Mouse (Mus musculus) stomach, embryonic 16.5 days (tissue): ENCODE data around the gene Csf3. TPM values are rescaled to one million over a fixed set of nuclear protein-coding genes. Genes with fewer than 3 reads are reported as not detected.
A peak's percentile ranks its signal among the peaks of the same experiment; 100 is the strongest.

Source experiments
- ATAC-seq: fragments of 200-750 bp; cut with Nextera tagmentation; 2 replicates; pipeline ENCODE4 v1.8.0; 2017; ENCODE audit warnings: moderate number of reproducible peaks, moderate TSS enrichment; ENCODE audit not compliant: insufficient read depth, low FRiP score
- H3K27ac ChIP-seq: fragments of 300-500 bp; sonication (generic); 2 replicates; pipeline ENCODE4 v1.5.1; 2014; ENCODE audit warnings: low read length
- H3K27me3 ChIP-seq: fragments of 300-500 bp; sonication (generic); 2 replicates; pipeline ENCODE4 v1.6.1; 2014; ENCODE audit warnings: low read length, control low read depth, mixed read lengths; ENCODE audit not compliant: control insufficient read depth, insufficient read depth
- H3K36me3 ChIP-seq: fragments of 300-500 bp; sonication (generic); 2 replicates; pipeline ENCODE4 v1.6.1; 2014; ENCODE audit warnings: low read length; ENCODE audit not compliant: control insufficient read depth, insufficient read depth
- H3K4me1 ChIP-seq: fragments of 300-500 bp; sonication (generic); 2 replicates; pipeline ENCODE4 v1.6.1; 2014; ENCODE audit warnings: low read length, control low read depth, mixed read lengths; ENCODE audit not compliant: control insufficient read depth, insufficient read depth
- H3K4me2 ChIP-seq: fragments of 300-500 bp; sonication (generic); 2 replicates; pipeline ENCODE4 v1.6.1; 2014; ENCODE audit warnings: low read depth, low read length, mixed read lengths
- H3K4me3 ChIP-seq: fragments of 300-500 bp; sonication (generic); replicated peaks from 2 replicates; pipeline ENCODE4 v1.5.1; 2014; ENCODE audit warnings: mild to moderate bottlenecking, low read length
- H3K9ac ChIP-seq: fragments of 300-500 bp; sonication (generic); 2 replicates; pipeline ENCODE4 v1.6.1; 2014; ENCODE audit warnings: low read length
- H3K9me3 ChIP-seq: fragments of 300-500 bp; sonication (generic); replicated peaks from 2 replicates; pipeline ENCODE4 v1.6.1; 2016; ENCODE audit warnings: low read length, control low read depth; ENCODE audit not compliant: control insufficient read depth
- whole genome bisulfite sequencing: fragments of 180-500 bp; shearing (Covaris S2); extraction: QIAGEN DNeasy Blood & Tissue Kit; methylation state at CpG from one replicate; pipeline ENCODE4 v1.1.7; 2014; 5-methylcytosine and 5-hydroxymethylcytosine counted together
- polyA plus RNA-seq: library from polyadenylated mRNA; unstranded; fragments of >200 nt; fragmentation: Nextera tagmentation; extraction: Ambion mirVana; gene quantifications from 2 replicates; pipeline ENCODE4 v1.2.1, GENCODE M21; 2015

The Csf3 gene
- polyA plus RNA-seq, 1 experiment from 2014 or later: not detected

DNA sequence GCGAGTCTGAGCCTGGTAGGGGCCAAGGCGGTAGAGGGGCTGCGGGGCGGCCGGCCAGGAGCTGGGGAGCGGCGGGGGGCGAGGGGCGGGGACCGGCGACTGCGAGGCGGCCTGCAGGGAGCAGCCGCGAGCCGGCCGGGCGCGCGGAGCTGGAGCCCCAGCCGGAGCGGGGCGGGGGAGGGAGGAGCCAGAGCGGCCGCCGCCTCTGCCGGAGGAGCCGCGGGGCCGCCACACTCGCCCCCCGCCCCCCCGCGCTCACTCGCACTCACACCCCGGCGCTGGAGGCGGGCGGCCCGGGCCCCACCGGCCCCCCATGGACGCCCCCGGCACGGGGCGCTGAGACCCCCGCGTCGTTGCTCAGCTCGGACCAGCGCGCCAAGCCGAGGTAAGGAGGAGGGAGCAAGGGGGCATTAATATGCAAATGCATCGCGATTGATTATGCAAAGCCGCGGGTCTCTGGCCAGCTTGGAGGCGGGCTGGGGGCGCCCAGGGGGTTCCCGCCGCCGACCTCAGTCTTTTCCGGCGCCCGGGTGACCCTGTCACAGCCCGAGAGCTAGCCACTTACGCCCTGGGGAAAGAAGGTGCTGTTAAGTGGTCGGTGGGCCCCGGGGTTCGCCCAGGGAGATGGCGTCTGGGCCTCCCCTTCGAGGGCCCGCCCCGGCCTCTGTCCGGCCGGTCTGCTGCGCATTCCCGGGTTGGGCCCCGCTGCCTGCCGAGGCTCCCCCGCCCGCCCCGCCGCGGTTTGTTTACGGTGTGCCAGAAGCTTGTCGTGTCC lies 40.7 kb downstream of the Csf3 start:
- Histone ChIP-seq H3K27ac (peak overlapping the region; percentile 96), H3K9me3 (no peaks in the 10 kb centered on the region), H3K4me1 (peaks cover 53% of the 10 kb centered on the region), H3K36me3 (no peaks in the 10 kb centered on the region), H3K27me3 (no peaks in the 10 kb centered on the region), H3K4me2 (peak overlapping the region; percentile 80), H3K9ac (peak overlapping the region; percentile 97), H3K4me3 (peak overlapping the region; percentile 89)
- WGBS: under 1% methylated on average over 72 of the region's 86 CpGs
- peak; percentile 84 for ATAC-seq

DNA sequence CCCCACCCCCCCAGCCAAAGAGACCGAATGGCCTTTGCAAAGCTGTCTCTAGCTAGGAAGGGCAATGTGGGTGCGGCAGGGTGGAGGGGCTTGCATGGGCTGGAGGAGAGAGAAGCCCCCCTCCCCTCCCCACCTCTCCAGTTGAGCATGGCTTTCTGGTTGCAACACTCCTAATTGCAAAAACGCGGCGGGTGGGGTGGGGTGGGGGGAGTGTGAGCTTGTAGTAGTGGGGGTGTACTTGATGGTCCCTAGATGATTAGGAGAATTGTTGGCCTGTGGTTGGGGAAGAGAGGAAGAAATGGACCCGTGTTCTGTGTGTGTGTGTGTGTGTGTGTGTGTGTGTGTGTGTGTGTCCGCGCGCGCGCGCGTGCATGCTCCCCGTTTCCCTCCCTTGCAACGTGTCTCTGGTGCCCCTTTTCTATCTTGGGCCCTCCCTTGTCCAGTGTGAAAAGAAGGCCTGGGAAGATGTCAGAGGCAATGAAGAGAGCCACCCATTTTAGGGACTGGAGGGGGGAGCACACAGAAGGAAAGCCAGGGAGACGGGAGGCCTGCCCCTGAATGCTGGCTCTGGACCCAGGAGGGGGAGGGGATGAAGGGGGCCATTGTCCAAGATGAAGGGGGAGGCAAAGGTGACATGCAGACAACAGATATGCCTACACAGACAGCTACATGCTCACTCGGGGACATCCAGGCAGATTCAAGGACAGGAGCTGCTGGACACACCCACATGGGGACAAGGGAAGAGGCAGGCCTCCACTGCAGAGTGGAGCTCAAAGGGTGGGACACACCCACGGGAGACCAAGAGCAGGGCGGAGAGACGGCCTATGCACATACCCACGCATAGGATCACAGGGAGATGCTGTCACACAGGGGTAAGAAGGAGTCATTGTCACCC lies 41.6 kb downstream of the Csf3 start:
- Histone ChIP-seq H3K9ac (peak overlapping the region; percentile 97), H3K27ac (peak overlapping the region; percentile 96), H3K4me2 (peak overlapping the region; percentile 80), H3K27me3 (no peaks in the 10 kb centered on the region), H3K4me1 (peaks cover 60% of the 10 kb centered on the region), H3K36me3 (no peaks in the 10 kb centered on the region), H3K9me3 (no peaks in the 10 kb centered on the region), H3K4me3 (peak overlapping the region; percentile 89)
- under 1% methylated on average over 21 of the region's 21 CpGs for WGBS
- ATAC-seq: no peak

DNA sequence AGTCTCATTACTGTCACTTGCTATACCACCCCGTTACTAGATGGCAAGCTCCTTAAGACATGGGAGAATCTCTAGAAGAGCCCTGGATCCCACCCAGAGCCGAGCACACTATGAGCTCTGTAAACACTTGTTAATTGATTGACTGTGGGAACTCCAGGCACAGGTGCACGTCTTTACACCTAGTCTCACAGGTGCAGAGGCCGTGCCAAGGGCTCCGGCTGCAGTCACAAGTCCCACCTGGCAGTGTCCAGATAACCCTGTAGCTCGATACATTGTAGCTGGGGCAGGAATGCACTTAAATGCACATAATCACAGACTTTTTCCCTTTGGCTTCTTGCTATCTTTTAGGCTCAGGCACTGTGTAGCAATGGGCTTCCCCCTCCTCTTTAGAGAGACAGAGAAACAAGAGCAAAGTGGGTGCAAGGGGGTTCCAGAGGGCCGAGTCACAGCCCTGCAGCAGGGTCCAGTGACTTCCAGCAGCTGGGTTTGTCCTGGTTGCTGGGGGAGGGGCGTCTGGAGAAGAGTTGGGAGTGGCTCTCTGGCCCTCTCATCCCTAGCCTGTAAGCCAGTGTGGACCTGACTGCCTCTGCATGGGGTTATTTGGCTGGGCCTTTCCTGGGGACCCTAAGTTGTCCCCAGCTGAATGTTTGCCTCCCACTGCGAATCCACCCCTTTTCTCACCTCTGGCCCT lies 42.7 kb downstream of the Csf3 start:
- Histone ChIP-seq H3K36me3 (no peaks in the 10 kb centered on the region), H3K4me2 (peak overlapping the region; percentile 80), H3K4me3 (peak overlapping the region; percentile 89), H3K4me1 (peaks cover 71% of the 10 kb centered on the region), H3K9ac (peak overlapping the region; percentile 97), H3K27ac (peak overlapping the region; percentile 96), H3K9me3 (no peaks in the 10 kb centered on the region), H3K27me3 (no peaks in the 10 kb centered on the region)
- peak; percentile 2; the same call in 1 of the 2 replicates for ATAC-seq
- 3% methylated on average over 9 of the region's 9 CpGs for WGBS

DNA sequence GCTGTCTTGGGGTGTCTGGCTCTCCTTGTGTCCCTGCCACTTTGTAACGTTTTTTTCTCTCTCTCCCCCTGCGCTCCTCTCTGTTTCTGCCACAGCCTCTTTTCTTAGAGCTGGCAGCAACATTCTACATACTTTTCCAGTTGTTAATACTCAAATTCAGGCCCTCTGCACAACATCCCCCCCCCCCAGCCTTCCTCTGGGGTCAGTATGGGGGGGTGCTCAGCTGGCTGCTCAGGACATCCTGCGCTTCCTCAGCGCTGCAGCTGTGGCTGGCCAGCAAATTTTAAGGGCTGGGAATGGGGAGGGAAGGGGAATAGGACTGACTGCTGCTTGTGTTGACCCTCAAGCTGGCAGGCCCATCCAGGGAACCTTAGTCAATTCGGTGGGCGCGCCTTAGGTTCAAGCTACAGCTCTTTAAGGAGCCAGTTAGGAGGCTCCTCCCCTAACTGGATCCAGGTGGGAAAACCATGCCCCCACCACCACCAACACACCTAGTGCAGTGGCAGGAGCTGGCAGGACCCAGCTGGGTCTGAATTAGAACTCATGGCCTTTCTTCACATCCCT lies 43.5 kb downstream of the Csf3 start:
- no peaks in the 10 kb centered on the region for H3K36me3 ChIP-seq
- H3K9me3 ChIP-seq: no peaks in the 10 kb centered on the region
- no peaks in the 10 kb centered on the region for H3K27me3 ChIP-seq
- peak overlapping the region; percentile 96 for H3K27ac ChIP-seq
- H3K4me1 ChIP-seq: peaks cover 79% of the 10 kb centered on the region
- H3K4me2 ChIP-seq: peak overlapping the region; percentile 80
- H3K4me3 ChIP-seq: peak overlapping the region; percentile 89
- no peak for ATAC-seq
- WGBS: 33% methylated on average over 7 of the region's 7 CpGs
- peak overlapping the region; percentile 97 for H3K9ac ChIP-seq

DNA sequence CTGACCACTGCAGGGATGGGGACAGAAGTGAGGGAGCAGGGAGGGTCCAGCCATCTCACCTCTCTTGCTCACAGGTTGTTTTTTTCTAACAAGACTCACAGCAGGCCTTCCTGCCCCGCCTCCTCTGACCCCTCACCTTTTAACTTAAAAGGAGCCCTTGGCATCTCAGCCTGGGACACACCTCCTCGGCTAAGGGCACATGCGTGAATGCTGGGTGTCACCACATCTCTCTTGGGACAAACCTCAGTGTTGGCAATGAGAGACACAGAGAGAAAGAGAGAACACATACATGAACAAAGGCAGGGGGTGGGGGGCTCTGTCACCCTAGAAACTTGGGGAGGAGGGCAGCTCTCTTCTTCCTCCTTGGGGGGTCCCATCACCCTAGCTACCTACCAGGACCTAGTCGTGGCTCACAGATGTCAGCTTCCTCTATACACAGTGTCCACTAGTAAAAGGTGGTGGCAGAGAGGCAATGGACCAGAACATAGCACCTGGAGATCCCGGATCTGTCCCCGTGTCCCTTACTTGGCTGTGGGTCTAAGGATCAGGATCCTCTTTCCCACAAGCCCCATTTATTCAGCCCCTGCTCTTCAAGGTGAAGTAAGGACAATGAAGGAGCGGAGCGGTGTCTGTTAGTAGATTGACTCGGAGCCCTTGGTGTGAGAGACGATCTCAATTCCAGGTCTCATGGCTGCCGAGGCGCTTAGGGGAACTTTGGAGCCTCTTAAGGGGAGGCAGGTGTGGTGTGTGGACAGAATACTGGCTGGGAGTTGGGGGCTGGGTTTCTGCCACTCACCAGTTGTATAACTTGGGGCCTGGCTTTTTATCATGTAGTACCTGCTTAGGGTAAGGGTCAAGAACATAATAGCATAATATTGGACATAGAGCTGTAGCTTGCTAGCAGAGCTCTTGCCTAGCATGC lies 45.1 kb downstream of the Csf3 start:
- 51% methylated on average over 12 of the region's 12 CpGs for whole genome bisulfite sequencing
- H3K4me2 ChIP-seq: peak overlapping the region; percentile 56
- H3K9me3 ChIP-seq: no peaks in the 10 kb centered on the region
- peak overlapping the region; percentile 5; the same call in 1 of the 2 replicates for H3K4me3 ChIP-seq
- H3K36me3 ChIP-seq: no peaks in the 10 kb centered on the region
- no peak for ATAC-seq
- peak overlapping the region; percentile 61 for H3K9ac ChIP-seq
- H3K4me1 ChIP-seq: peaks cover 84% of the 10 kb centered on the region
- peak overlapping the region; percentile 96 for H3K27ac ChIP-seq
- no peaks in the 10 kb centered on the region for H3K27me3 ChIP-seq

DNA sequence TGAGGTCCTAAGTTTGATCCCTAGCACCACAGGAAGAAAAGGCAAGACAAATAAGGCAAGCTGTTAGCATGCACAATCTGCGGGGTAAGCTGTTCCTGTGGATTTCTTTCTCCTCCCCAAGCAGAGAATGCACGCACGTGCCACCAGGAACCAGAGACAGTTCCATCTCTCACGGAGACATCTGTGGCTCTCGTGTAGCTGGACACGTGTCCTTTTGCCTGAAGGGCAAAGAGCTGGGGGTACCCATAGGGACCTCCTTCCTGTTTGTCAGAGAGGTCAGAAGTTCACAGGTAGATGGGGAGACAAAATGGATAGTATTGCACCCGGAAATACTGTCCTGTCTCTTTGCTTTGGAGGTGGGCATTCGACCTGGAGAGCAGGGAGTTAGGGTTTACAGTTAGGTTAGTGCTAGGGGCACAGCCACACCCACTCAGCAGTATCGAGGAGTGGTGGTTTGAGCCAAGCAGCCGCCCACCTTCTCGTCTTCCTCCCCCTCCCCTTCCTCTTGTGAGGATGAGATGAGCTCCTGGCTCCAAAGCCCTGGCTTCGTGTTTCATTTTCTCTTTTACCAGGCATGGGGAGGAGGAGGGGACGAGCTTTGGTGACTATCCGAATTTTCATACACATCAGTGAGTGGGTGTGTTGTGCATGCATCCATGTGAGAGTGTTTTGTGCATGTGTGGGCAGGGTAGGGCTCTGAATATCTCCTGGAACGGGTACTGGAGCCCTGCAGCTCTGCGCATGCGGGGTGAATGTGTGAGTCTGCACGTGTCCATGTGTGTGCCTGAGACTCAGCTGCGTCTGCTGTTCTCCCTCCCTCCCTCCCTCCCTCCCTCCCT lies 46.0 kb downstream of the Csf3 start:
- Histone ChIP-seq H3K27ac (peak overlapping the region; percentile 96), H3K36me3 (no peaks in the 10 kb centered on the region), H3K4me3 (peak overlapping the region; percentile 33), H3K9ac (peak overlapping the region; percentile 61), H3K4me2 (peak overlapping the region; percentile 56), H3K9me3 (no peaks in the 10 kb centered on the region), H3K4me1 (peaks cover 91% of the 10 kb centered on the region), H3K27me3 (no peaks in the 10 kb centered on the region)
- 4% methylated on average over 19 of the region's 19 CpGs for WGBS
- peak; percentile 53; the same call in 1 of the 2 replicates for ATAC-seq

DNA sequence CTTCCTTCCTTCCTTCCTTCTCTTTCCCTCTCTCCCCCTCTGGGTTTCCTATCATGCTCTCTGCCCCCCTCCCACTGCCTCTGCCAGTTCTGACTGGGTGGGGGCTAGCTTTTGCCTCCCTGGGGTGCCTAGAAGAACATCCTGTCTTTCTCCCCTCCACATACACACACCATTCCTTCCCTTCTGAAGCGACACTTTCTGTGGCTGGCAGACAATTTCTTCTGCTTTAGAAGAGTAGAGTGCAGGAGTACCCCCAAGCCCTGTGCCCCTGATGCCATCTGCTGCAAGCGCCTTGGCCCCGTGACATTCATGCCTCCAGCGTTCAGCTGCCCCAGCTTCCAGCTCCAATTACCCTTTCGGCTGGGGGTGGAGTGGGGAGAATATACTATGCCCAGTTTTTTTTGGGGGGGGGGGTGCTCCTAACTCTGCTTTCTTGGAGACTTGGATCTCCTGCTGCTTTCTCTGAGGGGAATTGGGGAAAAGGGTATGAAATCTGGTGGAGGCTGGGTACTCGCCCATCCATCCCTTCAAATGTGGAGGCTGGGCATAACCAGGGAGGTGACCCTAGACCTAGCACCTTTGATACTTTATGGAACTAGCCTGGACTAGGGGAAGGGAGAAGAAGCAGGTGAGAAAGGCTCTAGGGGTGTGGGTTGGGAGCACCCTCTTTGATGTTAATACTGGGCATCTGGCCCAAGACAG lies 46.9 kb downstream of the Csf3 start:
- Histone ChIP-seq H3K4me3 (peak overlapping the region; percentile 21; the same call in 1 of the 2 replicates), H3K4me2 (peak overlapping the region; percentile 56), H3K36me3 (no peaks in the 10 kb centered on the region), H3K27ac (peak overlapping the region; percentile 96), H3K4me1 (peaks cover 96% of the 10 kb centered on the region), H3K9ac (peak overlapping the region; percentile 65), H3K27me3 (no peaks in the 10 kb centered on the region), H3K9me3 (no peaks in the 10 kb centered on the region)
- WGBS: 25% methylated on average over 6 of the region's 6 CpGs
- no peak for ATAC-seq
